Mouse (Mus musculus): ENCODE data around the gene Hcrtr1.

Gene Hcrtr1

GRCm38 (mm10) chr4:130139214-130139492, at the start of gene Hcrtr1:
Gene Hcrtr1 (minus strand): TSS chr4:130139359.
- no peak for DNase-seq

- DNase-seq, result peak; percentile 89
These were observed 49.7 kb upstream of the Hcrtr1 start for GRCm38 (mm10) chr4:130188806-130189297.

GRCm38 (mm10) chr4:130186891-130187290, 47.7 kb upstream of the Hcrtr1 start:
- no peak for DNase-seq

GRCm38 (mm10) chr4:130186450-130186849, 47.3 kb upstream of the Hcrtr1 start:
- DNase-seq, result no peak

GRCm38 (mm10) chr4:130183879-130184278, 44.7 kb upstream of the Hcrtr1 start:
- DNase-seq, result no peak

- peak; percentile 56 for DNase-seq
These were observed 43.9 kb upstream of the Hcrtr1 start for GRCm38 (mm10) chr4:130183023-130183422.

- no peak for DNase-seq
These were observed 42.7 kb upstream of the Hcrtr1 start for GRCm38 (mm10) chr4:130181886-130182285.

GRCm38 (mm10) chr4:130180909-130181602, 41.9 kb upstream of the Hcrtr1 start:
- DNase-seq, result peak; percentile 26

GRCm38 (mm10) chr4:130179876-130180275, 40.7 kb upstream of the Hcrtr1 start:
- no peak for DNase-seq

GRCm38 (mm10) chr4:130177536-130177935, 38.4 kb upstream of the Hcrtr1 start:
- DNase-seq, result no peak

GRCm38 (mm10) chr4:130177087-130177486, 37.9 kb upstream of the Hcrtr1 start:
- DNase-seq, result no peak

GRCm38 (mm10) chr4:130176156-130176720, 37.1 kb upstream of the Hcrtr1 start:
- no peak for DNase-seq

- DNase-seq, result peak; percentile 84
These were observed 36.0 kb upstream of the Hcrtr1 start, which contains the start of gene Tinagl1 for GRCm38 (mm10) chr4:130175072-130175711. Gene Tinagl1 (minus strand): TSS chr4:130175122.

GRCm38 (mm10) chr4:130174335-130175031, 35.3 kb upstream of the Hcrtr1 start:
- DNase-seq, result peak; percentile 51

GRCm38 (mm10) chr4:130173911-130174311, 34.8 kb upstream of the Hcrtr1 start:
- no peak for DNase-seq

GRCm38 (mm10) chr4:130173060-130173822, 34.1 kb upstream of the Hcrtr1 start:
- no peak for DNase-seq

GRCm38 (mm10) chr4:130171951-130172765, 33.0 kb upstream of the Hcrtr1 start:
- peak; percentile 30 for DNase-seq

GRCm38 (mm10) chr4:130170362-130170761, 31.2 kb upstream of the Hcrtr1 start:
- no peak for DNase-seq

- DNase-seq, result no peak
These were observed 30.3 kb upstream of the Hcrtr1 start for GRCm38 (mm10) chr4:130169411-130169971.

GRCm38 (mm10) chr4:130168280-130169183, 29.4 kb upstream of the Hcrtr1 start:
- DNase-seq, result peak; percentile 51

All from retina, postnatal 1 day (tissue).